Mouse (Mus musculus) CD8-positive naive resting alpha-beta T cell, adult 57 days (primary cell): Measurements from ENCODE around the gene Atg16l1. TPM values are rescaled to one million over a fixed set of nuclear protein-coding genes. Genes with fewer than 3 reads are reported as not detected.

Experiments used
- total RNA-seq: library from RNA; stranded (reverse); gene quantifications from one replicate; pipeline ENCODE4 v1.2.4, GENCODE M21; 2023

The Atg16l1 gene
- 77.8 TPM for total RNA-seq

DNA sequence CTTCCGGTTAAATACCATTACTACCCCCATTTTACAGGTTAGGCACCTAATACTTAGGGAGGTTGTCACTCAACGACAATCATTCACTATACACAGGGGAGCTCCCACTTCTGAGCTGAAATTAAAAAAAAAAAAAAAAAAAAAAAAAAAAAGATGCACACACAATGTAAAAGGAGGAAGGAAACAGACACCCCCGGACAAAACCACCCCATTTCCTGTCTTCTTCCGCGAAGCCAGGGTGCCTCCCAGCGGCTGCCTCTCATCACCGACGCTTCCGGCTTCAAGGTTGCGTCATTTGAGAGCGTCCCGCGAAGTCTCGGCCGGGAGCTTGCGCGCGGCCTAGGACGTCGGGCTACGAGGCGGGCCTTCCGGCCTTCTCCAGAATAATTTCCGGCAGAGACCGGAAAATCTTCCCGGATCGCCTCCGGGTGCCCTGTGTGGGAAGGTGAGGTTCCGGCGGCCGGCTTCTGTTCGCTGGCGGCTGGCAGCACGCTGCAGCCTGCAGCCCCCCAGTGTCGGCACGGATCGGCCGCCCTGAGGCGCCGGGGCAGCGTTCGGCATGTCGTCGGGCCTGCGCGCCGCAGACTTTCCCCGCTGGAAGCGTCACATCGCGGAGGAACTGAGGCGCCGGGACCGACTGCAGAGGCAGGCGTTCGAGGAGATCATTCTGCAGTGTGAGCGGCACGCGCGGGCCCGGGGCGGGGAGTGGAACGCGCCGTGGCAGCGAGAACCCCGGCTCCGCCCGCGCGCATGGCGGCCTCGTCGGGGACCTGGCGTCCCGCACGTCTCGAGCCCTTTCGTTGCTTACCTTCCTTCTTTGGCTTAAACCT is at the start of gene Atg16l1:
Gene Atg16l1 (plus strand): TSS at position 230 of the 830 bp plus-strand sequence.

DNA sequence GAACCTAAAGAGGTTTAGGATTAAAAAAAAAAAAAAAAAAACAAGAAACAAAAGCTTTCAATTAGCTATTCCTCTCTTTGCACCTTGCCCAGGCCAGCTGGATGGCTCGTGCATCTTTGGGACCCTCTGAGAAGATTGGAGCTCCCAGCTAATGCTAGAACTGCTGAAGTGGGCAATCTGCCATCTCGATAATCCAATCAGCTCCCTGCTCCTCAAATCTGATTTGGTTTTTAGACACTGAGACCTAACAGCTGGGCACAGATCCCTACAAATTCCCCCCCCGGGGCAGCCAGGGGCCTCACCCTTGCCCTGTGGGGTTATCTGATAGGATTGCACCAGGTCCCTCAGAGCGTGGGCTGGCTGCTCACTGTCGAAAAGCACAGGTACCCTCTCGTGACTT is 47.9 kb downstream of the Atg16l1 start, which contains the start of gene Sag:
Gene Sag (plus strand): TSS at position 105 of the 400 bp plus-strand sequence.

Other genes starting within 250 kb of the Atg16l1 start
- gene Neu2, start 246.0 kb upstream of the Atg16l1 start, total RNA-seq, result not detected
- not detected for gene Ngef, start 182.0 kb upstream of the Atg16l1 start, total RNA-seq
- gene Inpp5d, start 135.6 kb upstream of the Atg16l1 start, total RNA-seq, result 223 TPM
- 7.4 TPM for gene Sag, start 47.8 kb downstream of the Atg16l1 start, total RNA-seq
- 199 TPM for gene Dgkd, start 97.4 kb downstream of the Atg16l1 start, total RNA-seq